Mouse (Mus musculus): ENCODE results near the gene Gm16253.

DNA sequence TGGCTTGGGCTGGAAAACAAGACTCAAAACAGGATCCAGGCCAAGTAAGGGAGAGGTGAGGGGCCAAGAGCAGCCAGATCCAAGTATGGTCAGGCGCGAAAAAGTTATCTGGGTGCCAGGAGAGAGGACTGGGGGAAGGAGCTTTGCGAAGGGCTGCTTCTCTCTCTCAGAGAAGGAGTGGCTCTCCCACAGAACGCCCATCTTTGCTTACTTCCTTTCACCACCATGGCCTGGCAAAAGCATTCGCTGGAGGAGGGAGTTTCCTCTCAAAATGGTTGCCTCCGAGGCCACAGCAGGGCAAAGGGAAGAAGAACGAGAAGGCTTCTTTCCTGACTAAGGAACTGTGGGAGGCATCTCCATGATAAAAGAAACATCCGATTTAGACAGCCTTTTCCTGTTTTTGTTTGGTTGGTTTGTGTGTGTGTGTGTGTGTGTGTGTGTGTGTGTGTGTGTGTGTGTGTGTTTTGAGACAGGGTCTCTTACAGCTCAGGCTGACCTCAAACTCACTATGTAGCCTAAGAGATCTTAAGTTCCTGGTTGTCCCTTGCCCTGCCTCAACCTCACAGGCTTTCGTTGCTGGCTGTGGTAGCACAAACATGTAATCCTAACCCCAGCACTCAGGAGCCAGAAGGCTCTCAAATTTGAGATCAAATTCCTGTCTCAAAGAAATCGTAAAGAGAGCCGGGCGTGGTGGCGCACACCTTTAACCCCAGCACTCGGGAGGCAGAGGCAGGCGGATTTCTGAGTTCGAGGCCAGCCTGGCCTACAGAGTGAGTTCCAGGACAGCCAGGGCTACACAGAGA lies 4.7 kb upstream of the Gm16253 start:
- no peak for TF ChIP-seq POLR2A (IDR thresholded peaks at IDR 0.05; ENCODE audit: low read depth, low read length)
- TF ChIP-seq CTCF (IDR thresholded peaks at IDR 0.05; ENCODE audit: extremely low read depth, insufficient read length, insufficient replicate concordance, low read depth, low read length): no peak
